Mouse (Mus musculus): ENCODE results near the gene Dnm3.

Dnm3 gene

DNA sequence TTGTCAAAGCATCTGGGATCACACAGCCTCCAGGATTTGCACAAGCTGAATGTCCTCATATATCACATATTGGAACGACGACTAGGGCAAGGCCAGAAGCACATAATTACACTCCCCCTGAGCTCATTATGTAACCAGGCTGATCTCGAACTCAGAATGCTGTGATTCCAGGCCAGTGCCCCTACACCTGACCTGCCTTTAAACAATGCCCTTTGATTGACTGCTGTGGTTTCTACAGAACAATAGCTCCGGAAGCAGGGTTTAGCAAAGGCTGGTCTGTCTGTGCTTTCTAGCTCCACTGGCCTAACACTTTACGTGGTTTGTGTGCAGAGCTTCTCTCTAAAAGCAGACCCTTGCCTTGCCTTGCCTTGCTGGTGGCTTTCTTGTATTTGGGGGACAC is 315.6 kb downstream of the Dnm3 start:
- no peak for DNase-seq (ENCODE audit: low read depth, low spot score)

DNA sequence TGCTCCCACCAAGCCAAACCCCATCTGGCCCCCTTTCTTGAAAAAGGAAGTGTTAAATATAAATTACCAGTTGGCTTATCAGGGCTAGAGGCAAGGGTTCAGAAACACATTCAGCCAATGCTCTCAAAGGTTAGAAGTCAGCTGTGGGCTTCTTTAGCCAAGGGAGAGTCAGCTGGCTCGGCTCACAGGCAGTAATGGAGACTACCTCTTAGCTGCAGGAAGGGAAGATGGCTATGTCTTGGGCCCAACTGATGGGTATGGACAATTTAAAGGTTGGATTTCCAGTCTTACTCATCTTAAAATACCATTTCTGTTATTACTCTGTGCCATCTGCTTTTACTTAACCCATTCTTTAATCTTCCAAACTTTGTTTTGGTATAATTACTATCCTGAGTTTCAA is 317.1 kb downstream of the Dnm3 start:
- DNase-seq (ENCODE audit: low read depth, low spot score) = no peak

DNA sequence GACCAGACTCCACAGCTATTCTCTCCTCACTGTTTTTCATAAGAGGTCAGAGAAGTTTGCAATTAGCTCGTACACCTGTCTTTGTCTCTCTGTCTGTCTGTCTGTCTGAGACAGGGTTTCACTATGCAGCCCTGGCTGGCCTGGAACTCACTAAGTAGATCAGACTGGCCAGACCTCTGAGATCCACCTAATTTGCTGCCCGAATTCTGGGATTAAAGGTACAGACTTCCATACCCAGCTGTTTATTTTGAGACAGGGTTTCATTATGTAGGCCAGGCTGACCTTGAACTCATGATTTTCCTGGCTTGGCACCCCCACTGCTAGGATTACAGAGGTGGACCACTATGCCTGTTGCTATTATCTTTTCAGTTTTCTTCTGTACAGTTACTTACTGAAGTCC is 319.3 kb downstream of the Dnm3 start:
- no peak for DNase-seq (ENCODE audit: low read depth, low spot score)

DNA sequence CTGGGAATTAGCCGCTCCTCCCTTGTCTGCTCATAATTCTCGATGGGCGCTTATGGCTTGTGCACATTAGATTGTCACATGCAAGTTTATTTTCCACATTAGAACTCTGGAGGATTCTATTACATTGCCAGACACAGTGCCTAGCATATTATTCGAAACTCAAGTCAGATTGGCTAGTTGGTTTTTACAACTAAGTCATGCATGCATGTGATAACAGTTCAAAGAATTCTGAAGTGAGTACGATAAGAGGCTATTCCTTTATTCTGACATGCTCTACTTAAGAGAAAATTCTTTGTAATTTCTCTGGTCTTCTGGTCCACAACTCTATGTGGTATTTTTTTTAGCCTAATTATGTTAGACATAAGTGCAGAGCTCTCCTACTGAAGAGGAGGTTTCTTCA is 320.2 kb downstream of the Dnm3 start:
- DNase-seq (ENCODE audit: low read depth, low spot score) = no peak

DNA sequence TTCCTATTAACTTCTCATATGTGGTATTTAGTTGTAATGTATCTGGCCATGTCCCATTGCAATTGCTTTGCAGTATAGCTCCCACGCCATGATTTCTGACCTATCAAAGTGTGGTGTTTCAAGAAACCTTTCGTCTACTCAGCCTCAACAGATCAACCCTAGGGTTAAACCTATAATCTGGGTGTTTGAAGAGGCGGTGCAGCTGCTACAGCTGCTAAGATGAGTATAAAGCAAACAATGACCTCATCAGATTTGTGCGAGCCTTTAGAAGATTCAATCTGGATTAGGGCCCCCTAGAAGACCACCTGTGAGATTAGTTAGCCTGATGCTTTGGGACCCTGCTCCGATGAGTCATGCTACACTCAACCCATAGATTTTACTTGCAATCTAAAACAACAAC is 321.0 kb downstream of the Dnm3 start:
- DNase-seq (ENCODE audit: low read depth, low spot score) = no peak

DNA sequence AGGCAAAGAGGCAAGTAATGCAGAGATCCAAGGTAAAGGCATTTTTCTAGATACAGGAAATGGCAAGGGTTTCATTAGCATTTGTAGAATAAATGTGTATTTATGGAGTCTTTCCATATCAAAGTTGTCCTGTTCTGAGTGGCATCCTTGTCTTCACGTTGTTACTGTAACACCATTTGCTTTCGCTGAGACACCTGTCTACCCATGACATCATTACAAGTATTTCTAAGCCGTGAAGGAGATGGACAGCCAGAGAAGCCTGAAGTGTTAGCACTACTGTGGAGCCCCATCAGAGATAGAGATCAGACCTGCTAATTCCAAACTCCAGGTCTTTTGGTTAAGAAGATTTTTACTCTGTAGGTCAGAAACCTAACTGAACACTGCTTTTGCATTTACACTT is 322.3 kb downstream of the Dnm3 start:
- DNase-seq (ENCODE audit: low read depth, low spot score) = no peak

DNA sequence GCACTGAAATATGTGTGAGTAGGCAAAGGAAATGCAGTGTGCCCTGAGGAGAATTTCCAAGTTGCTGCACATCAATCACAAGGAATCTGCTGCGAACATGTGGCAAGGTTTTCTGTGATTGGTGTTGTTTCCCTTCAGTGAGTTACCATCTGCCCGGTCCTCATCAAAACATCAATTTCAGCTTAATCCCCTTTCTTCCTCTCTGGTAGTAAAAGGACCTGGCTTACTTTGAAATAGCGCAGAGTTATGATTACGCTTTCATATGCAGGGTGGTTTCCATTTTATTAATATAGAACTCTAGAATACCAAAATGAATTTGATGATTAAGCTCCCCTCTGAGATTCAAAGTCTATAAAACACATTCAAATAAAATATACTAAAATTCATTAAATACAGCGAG is 324.7 kb downstream of the Dnm3 start:
- peak; percentile 27 for DNase-seq (ENCODE audit: low read depth, low spot score)

DNA sequence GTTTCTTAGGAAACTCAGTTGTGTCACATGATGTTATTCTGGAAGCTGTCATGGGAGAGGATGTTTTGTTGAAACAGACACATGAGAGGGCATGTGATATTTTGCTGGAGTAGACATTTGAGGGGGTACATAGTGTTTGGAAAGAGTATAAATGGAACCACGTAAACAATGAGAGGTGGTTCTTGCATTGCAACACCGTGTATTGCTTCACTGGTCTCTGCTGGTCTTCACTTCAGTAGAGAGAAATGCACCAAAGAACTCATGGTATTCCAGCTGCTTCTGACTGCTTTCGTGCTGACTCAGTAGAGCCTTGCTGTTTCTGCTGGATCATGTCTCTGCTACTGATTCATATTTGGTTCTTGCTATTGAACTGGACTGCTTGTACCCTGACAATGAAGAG is 328.1 kb downstream of the Dnm3 start:
- DNase-seq (ENCODE audit: low read depth, low spot score) = no peak

DNA sequence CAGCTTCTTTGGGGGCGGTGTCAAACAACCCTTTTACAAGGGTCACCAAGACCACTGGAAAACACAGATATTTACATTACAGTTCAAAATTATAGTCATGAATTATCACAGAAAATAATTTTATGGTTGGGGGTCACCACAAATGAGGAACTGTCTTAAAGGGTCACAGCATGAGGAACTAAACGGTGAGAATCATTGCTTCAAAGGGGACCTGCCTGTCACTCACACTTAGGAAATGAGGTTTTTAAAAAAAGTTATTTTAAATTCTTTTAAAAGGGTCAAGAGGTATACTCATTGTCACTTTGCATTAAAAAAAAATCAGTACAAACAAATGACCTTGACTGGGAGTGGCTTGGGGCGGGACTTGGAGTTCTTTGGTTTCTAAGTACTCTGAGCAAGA is 330.3 kb downstream of the Dnm3 start:
- DNase-seq (ENCODE audit: low read depth, low spot score) = no peak

DNA sequence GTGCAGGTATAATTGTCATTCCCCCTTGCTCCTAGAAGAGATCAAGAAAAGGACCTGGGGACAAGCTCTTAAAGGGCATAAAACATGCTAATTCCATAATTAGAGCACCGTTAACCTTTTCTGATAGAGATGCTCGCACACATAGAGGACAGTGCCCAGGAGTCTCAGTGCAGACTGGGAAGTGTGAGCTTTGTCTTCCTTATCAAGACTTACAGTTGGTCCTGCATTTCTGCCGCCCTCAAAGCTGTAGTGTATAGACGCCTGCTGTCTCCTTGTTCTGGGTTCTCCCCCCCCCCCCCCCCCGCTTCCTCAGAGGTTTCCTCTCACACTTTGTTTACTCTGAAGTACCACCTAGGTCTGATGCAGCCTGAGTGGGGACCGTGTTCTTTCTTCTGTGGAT is 332.1 kb downstream of the Dnm3 start:
- no peak for DNase-seq (ENCODE audit: low read depth, low spot score)

DNA sequence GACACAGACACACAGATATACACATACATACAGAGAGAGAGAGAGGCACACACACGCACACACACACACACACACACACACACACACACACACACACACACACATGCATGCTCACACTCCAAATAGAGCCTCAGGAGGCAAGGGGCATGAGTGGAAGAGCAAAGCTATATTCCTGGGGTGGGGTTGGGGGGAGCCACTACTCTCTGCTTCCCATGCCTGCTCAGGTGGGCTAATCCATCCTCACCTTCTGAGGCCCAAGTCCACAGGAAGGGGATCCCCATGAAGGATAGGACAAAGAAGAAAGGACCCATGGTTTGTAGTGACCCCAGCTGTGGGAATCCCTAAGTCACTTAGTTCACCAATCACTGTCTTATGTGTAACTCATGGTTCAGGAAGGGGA is 332.8 kb downstream of the Dnm3 start:
- DNase-seq (ENCODE audit: low read depth, low spot score) = no peak

DNA sequence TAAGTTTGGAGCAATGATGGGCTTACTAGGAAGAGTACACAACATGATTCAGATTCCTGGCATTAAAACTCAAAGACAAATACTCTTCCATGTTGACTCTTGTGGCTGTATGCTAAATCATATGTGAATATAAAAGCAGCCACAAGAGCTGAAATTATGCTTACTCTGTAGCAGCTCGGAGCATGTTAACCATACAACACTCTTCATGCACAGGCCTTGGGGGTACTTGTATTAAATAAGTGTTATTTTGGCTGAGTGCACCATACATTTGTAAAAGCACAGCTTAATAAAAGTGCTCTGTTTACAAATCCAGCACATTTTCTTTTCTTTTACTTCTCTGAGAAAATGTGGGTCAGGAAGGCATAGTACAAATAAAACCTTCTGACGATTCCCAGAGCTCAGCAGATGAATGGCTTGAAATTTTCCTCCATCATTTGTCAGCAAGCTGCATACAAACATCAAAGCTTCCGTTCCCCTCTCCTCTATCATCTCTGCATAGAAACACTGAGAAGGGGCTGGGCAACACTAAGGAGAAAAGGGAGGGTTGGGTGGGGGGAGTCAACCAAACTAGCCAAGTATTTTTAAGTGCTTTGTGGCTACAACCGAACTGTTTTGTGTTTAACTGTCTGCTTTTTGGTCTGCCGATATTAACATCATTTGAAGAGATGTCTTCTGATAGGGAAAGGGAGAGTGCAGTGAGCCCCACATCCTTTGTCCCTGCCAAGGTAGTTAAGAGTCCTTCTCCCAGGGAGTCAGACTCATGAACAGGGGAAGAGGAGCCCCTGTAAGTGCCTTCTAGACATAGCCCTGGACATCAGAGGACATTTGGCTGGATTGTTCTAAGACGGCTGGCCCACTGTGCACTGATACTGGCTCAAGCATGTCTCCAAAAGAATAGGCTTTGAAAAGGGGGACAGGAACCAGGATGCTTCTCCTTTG is 333.6 kb downstream of the Dnm3 start:
- no peak for DNase-seq (ENCODE audit: low read depth, low spot score)

DNA sequence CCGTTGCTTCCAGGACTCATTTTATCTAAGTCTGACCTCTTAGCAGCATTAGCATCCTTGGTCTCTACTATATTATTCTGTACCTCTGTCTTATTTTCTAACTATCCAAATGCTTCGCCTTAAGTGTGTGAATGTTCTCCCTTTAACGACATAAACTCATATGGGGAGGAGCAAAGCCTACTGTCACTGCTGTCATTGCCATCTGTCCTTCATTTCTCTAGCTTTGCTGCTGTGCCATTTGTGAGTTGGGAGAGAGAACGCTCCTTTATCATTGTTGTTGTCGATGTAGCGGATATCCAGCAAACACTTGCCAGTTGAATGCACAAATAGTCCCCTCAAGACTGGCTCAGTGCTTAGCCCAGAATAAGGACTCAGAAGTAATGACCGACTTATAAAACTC is 335.5 kb downstream of the Dnm3 start:
- DNase-seq (ENCODE audit: low read depth, low spot score) = no peak

DNA sequence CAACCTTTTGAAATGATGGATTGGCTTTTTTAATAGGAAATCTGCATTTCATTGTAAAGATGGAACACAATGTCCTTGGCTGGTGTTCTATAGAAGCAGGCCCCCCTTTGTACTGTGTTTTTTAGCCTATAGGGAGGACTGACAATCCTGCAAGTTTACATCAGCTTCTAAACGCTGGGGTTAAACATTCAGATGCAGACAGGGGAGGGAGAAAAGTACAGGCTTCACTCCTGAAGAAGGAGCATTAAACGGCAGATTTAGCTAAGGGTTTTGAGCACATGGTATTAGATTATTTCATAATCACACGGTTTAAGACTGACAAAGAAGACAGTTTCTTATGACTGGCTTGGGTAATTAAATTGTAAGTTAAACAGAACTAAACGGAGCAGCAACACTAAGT is 341.5 kb downstream of the Dnm3 start:
- no peak for DNase-seq (ENCODE audit: low read depth, low spot score)

DNA sequence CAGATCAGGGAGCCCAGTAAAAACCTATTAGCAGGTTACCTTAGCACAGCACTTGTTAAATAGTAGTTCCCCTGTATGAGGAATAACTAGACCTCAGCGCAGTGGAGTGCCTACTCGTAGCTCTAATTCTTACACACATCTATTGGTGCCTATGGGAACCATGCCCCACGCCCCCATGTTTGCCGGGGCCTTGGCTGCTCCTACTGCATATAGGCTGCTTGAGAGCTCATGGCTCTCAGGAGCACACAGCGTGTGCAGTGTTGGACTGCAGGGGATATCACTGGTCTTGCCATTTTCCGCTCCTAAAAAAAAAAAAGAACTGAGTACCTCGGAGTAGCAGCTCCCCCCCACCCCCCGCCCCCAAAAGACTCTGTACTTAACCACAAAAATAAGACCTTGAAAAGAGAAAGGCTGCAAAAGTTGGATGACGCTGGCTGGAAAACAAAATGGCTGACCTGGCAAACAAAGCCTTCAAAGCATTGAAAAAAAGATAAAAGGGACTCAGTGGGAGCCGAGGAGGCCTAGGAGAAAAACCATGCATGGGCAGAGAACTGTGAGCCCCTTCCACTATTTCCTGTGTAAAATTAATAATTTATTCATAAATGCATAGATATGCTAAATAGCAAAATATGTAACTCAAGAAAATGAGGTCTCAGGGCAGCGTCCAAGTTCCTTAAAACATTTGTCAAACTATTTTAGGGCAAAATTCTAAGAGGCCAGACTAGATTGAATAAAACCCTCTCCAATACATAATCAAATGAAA is 342.2 kb downstream of the Dnm3 start:
- no peak for DNase-seq (ENCODE audit: low read depth, low spot score)

DNA sequence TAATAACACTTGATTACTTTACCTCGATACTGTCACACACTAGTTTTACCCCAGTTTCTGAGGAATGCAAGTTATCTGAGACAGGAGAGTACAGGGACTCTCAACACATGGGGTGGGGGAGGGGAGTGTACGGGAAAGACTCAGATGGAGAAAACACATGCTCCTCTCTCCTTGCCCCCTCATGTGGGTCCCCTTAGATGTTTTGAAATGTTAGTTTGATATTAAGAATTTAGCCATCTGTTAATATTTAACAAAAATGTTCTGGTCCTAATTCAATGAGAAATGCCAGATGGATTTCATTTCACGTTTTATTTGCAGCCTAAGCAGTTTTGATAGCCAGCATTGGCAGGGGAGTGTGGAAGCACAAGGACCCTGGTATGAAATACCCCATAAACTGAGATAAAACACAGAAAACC is 343.2 kb downstream of the Dnm3 start:
- DNase-seq (ENCODE audit: low read depth, low spot score) = peak; percentile 81

DNA sequence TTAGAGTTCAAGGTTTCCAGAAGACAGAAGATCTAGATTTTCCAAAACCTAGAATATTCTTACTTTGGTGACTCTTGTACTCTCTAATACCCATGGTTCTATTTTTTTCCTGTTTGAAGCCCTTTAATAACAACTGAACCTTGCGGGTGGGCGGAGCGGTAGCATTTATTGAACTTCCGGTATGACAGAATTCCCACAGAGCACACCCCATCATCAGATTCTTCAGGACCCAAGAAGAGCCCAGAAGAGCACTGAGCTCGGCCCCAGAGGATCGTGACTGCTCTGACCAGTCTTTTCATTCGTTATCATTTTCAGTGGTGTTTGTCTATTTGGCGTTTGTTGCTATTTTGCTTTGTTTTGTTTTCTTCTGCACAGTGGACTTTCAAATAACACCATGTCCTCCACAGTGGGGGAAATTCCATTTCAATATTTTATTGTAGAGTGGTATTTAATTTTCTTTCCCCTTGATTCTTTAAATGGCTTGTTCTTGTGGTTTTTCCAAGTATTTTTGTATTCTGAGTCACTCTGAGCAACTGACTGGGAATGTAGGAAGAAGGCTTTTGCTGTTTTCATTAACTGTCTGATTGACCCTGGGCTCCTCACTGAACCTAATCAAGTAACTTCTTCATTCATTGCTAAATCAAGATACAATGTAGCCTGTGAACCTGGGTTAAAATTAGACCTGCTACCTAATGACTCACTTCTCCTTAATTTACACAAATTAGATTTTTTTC is 344.8 kb downstream of the Dnm3 start:
- no peak for DNase-seq (ENCODE audit: low read depth, low spot score)

DNA sequence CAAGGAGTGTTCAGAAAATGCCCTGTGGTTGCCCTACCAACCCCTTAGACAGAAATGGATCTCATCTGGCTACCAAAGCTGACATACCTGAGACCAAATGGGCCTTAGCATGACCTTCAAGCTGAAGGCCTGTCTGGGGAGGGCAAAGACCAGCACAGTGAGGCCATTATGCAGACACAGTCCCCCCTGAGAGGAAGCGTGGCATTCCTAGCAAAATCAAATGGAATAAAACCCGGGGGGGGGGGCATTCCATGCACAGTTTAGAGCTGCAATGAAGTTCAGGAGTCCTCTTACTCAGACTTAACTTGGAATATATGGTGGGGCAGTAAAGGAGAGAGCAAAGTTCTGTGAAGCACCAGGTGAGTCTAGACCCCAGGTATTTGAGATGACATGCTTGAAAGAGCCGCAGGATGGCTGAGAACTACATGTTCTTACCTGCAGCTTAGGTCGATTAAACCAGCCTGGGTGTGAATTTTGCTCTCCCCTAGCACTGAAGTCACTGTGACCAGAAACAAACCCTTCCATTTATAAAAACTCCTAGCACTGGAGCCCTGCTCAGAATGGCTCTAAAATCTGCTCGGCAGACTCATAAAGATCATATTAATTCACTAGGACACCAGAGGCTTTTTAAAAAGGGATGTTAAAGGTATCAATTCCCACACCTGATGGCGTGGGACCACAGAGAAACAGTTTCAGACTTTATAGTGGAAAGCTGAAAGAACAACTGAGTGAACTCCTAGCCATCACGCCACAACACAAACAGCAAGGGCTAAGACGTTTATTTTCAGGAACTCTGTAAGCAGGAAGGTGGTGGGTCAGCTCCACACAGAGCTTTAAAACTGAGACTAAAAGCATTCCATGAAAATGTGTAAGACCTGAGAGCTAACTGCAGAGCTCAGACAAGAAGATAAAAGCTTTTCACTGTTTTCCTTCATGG is 350.7 kb downstream of the Dnm3 start:
- DNase-seq (ENCODE audit: low read depth, low spot score) = no peak

DNA sequence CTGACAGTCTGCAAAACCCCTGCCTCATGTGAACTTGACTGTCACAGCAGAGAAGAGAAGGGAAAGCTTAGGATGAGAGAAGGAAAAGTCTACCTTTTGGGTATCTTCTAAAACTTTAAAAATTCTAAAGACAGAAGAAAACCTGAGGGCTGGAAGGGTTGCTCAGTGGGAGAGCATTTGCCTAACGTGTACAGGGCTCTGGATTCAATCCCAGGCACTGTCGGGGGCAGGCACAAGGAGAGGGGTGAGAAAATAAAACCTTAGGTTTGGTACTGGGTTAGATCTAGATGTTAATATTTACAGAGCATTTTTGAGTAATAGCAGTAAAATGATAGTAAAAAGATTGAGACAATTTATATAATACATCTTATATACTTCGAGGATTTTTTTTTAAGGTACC is 353.4 kb downstream of the Dnm3 start:
- no peak for DNase-seq (ENCODE audit: low read depth, low spot score)

DNA sequence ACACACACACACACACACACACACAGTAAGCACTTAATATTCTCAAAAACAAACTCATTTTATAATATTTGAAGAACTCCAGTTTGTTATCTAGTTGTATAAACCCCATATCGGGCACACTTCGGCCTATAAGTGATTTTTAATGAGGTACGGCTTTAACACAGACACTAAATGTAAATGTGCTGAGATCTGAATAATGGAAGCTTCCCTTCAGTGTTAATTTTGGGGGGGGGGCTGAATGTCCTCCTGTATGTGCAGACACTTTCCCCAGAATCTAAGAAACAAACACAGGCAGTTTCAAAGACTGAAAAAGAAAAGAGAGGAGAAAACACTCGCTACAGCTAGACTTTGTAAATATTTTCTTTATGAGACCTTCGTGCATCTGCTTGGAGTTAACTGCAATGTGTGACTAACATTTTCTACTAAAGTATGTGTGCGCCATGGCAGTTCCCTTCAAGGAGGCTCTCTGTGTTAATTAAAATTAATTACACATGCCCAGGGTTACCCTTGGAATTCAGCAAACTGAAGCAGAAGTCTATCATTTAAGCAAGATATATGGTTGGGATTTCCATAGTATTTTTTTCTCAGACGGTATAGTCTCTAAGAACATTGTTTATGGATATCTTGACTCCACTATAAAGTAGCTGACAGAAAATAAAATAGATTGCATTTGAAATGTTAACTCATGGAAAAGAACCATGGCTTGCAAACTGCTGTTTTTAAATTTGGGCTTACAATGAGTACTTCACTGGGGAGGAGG is 356.2 kb downstream of the Dnm3 start:
- DNase-seq (ENCODE audit: low read depth, low spot score) = no peak

DNA sequence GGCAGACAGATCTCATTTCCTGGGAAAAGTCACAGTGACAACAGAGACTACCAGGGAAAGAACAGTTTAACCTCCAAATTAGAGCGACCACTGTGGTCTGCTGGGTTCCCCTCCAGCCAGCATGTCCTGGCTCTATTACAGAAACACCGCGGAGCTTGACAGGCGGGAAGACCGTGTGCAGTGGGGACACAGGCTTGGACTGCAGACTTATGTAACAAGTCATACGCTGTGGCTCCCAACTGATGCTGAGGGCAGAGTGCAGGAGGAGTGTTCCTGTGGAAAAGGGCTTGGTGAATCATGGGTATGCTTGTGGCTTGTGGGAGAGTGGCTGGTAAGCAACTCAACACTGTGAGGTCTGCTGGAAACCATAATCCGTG is 368.4 kb downstream of the Dnm3 start:
- no peak for DNase-seq (ENCODE audit: low read depth, low spot score)
